Mouse (Mus musculus) hindbrain, postnatal 0 days (tissue): ENCODE measurements around the gene Crlf1. TPM values are rescaled to one million over a fixed set of nuclear protein-coding genes. Genes with fewer than 3 reads are reported as not detected.

ENCODE experiments used
- ATAC-seq: fragments of 200-750 bp; cut with Nextera tagmentation; 2 replicates; pipeline ENCODE4 v1.8.0; 2017; ENCODE audit warnings: mild to moderate bottlenecking, moderate TSS enrichment, moderate library complexity
- DNase-seq: peaks from one replicate; pipeline ENCODE4 v3.0.0-alpha.2; 2015; ENCODE audit warnings: low spot score
- H3K27ac ChIP-seq: fragments of 300-500 bp; sonication (generic); 2 replicates; pipeline ENCODE4 v1.5.1; 2014; ENCODE audit warnings: mild to moderate bottlenecking
- H3K27me3 ChIP-seq: fragments of 300-500 bp; sonication (generic); 2 replicates; pipeline ENCODE4 v1.6.1; 2014; ENCODE audit warnings: low read length, mixed read lengths; ENCODE audit not compliant: insufficient read depth
- H3K36me3 ChIP-seq: fragments of 300-500 bp; sonication (generic); 2 replicates; pipeline ENCODE4 v1.6.1; 2014; ENCODE audit warnings: low read length, mixed read lengths; ENCODE audit not compliant: insufficient read depth
- H3K4me1 ChIP-seq: fragments of 300-500 bp; sonication (generic); 2 replicates; pipeline ENCODE4 v1.6.1; 2014; ENCODE audit warnings: antibody characterized with exemption, low read length, mixed read lengths; ENCODE audit not compliant: insufficient read depth
- H3K4me2 ChIP-seq: fragments of 300-500 bp; sonication (generic); 2 replicates; pipeline ENCODE4 v1.6.1; 2014; ENCODE audit warnings: low read depth, mild to moderate bottlenecking, low read length, moderate library complexity, mixed read lengths
- H3K4me3 ChIP-seq: fragments of 300-500 bp; sonication (generic); 2 replicates; pipeline ENCODE4 v1.5.1; 2014; ENCODE audit warnings: low read length
- H3K9ac ChIP-seq: fragments of 300-500 bp; sonication (generic); replicated peaks from 2 replicates; pipeline ENCODE4 v1.6.1; 2014; ENCODE audit warnings: mild to moderate bottlenecking, low read length, moderate library complexity, mixed read lengths
- H3K9me3 ChIP-seq: fragments of 300-500 bp; sonication (generic); 2 replicates; pipeline ENCODE4 v1.6.1; 2016; ENCODE audit warnings: low read length, mixed read lengths
- CTCF ChIP-seq: IDR thresholded peaks from 2 replicates; pipeline ENCODE4 v1.5.1; 2016; ENCODE audit warnings: antibody characterized with exemption, control low read depth, low read depth
- WGBS: fragments of 180-500 bp; shearing (Covaris S2); extraction: QIAGEN DNeasy Blood & Tissue Kit; methylation state at CpG from one replicate; pipeline ENCODE4 v1.1.7; 2014; 5-methylcytosine and 5-hydroxymethylcytosine counted together
- polyA plus RNA-seq: library from polyadenylated mRNA; unstranded; fragments of >200 nt; fragmentation: Nextera tagmentation; extraction: Ambion mirVana; gene quantifications from 2 replicates; pipeline ENCODE4 v1.2.1, GENCODE M21; 2015
- total RNA-seq: library from RNA; depleted of rRNA; stranded (reverse); fragments of >200 nt; gene quantifications from 2 replicates; pipeline ENCODE4 v1.2.3, GENCODE M21; 2014

Crlf1 gene
- total and polyA plus RNA-seq, 2 experiments from 2014 or later: 6.5 to 16.3 TPM

DNA sequence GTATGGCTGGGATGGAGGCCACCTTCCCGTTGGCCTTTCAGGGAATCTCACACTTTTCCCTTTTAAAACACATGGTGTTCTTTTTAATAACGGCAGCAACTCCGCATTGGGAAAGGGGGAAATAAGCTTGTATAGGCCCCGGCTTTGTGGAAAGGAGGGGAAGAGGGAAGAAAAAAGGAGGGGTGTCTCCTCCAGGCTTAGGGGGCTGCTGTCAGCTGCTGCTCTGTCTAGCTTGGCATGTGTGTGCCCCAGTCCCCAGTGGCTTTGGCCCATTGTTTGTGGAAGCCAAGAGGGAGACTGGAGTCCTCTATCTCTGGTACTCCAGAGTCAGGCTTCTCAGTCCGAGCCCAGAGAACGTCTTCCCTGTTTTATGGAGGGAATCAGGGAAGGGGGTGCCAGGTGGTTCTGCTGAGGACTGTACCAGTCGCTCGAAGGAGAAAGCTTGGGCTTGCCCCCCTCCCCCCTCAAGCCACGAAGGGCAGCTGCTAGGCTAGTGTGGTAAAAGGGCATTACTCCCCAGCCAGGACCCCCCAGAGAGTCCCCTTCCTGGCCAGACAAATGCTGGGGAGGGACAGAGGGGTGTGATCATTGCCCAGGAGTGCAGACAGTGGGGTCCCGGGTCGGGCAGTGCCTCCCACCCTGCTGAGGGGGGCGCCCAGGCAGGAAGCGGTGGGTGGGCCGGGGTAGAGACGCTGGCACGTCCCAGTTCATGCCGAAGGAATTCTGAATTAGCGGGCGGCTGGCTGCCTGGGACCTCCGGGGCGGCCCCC is 2.2 kb downstream of the Crlf1 start:
- DNase-seq: no peak
- Histone ChIP-seq H3K27ac (no peak overlapping the region), H3K4me2 (peak overlapping the region; percentile 62; the same call in 1 of the 2 replicates), H3K9me3 (no peaks in the 10 kb centered on the region), H3K4me3 (no peak overlapping the region), H3K36me3 (no peaks in the 10 kb centered on the region), H3K9ac (no peak overlapping the region; the same call in 1 of the 2 replicates), H3K4me1 (no peaks in the 10 kb centered on the region), H3K27me3 (peaks cover 59% of the 10 kb centered on the region)
- peak; percentile 27; the same call in 1 of the 2 replicates for ATAC-seq
- no peak for TF ChIP-seq CTCF
- 5% methylated on average over 19 of the region's 21 CpGs for WGBS

DNA sequence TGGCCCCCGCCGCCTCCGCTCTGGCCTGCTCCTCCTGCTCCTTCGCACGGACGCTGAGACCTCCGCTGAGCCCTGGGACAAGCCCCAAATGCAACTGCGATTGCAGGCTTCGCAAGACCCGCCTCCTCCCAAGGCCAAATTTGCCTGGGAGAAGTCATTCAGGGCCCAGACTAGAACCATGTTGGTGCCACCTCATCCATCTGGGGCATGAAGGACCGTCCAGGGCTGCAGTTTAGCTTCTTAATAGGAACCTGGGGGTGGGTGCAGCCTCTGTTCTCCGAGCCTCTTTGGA is 2.8 kb downstream of the Crlf1 start:
- ATAC-seq (no peak), DNase-seq (no peak)
- Histone ChIP-seq H3K4me2 (peak overlapping the region; percentile 22; the same call in 1 of the 2 replicates), H3K36me3 (no peaks in the 10 kb centered on the region), H3K4me1 (no peaks in the 10 kb centered on the region), H3K9me3 (no peaks in the 10 kb centered on the region), H3K27me3 (peaks cover 54% of the 10 kb centered on the region), H3K9ac (no peak overlapping the region; the same call in 1 of the 2 replicates), H3K4me3 (no peak overlapping the region), H3K27ac (no peak overlapping the region)
- no peak for TF ChIP-seq CTCF
- WGBS: 8% methylated on average over 12 of the region's 12 CpGs

DNA sequence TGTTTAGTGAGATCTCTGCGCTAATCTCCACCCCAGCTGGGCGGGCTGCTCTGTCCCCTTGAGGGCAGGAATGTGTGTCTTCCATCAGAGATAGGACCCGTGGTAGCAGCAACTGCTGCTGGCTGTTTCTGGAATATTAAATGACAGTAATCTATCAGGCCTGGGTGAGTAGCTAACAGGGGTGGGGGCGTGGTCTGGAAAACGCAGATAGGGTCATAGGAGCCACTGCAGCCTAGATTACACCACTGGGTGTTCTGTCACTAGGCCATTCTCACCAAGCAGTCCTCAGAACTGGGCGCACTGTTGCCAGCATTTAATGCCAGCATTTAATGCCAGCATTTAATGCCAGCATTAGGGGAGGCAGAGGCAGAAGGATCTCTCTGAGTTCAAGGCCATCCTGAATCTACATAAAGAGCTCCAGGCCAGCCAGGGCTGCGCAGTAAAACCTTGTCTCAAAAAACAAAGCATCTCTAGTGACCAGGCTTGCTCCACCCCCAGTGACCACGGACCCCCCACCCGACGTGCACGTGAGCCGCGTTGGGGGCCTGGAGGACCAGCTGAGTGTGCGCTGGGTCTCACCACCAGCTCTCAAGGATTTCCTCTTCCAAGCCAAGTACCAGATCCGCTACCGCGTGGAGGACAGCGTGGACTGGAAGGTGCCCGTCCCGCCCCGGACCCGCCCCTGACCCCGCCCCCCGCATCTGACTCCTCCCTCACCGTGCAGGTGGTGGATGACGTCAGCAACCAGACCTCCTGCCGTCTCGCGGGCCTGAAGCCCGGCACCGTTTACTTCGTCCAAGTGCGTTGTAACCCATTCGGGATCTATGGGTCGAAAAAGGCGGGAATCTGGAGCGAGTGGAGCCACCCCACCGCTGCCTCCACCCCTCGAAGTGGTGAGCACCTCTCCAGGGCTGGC is 7.7 kb downstream of the Crlf1 start:
- WGBS: 11% methylated on average over 38 of the region's 39 CpGs
- Histone ChIP-seq H3K9ac (no peak overlapping the region), H3K4me3 (0 out of 2 replicates have a peak overlapping the region, but pooled peaks have one; percentile 6), H3K27me3 (peaks cover 26% of the 10 kb centered on the region), H3K4me1 (peaks cover 10% of the 10 kb centered on the region; the same call in 1 of the 2 replicates), H3K27ac (no peak overlapping the region), H3K9me3 (no peaks in the 10 kb centered on the region), H3K4me2 (peak overlapping the region; percentile 23), H3K36me3 (no peaks in the 10 kb centered on the region)
- no peak for DNase-seq
- ATAC-seq: peak; percentile 8; the same call in 1 of the 2 replicates
- no peak for TF ChIP-seq CTCF

DNA sequence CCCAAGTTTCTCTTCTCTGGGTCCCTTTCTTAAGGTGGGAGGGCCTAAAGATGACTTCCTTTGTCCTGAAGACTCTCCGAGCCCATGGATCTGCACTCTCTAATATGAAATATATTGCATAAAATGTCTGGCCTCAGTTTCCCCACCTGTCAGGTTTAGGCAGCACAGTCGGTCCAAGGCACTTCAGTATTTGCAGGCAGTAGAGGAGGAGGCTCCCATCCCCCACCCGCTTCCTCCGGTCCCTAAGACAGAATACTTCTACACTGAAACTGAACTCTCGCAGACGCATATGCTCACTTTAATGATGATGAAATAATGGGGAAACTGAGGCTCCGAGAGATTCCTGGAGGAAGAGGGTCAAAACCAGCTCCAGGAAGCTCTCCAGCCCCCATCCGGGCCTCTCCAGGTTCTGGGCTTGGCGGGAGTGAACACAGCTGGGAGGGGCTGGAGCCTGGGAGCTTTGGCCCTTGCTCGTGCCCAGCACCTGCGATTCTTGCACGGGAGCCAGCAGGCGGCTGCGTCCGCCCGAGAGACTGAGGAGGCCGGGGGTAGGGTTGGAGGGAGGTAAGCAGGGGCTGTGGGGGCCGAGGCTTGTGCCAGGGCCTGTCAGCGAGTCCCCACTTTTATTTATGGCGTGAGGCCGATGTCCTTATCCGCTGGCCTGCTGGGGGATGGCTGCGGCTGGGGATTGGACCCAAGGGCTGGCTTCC is 9.0 kb downstream of the Crlf1 start:
- DNase-seq (peak; percentile 57), ATAC-seq (no peak)
- Histone ChIP-seq H3K4me1 (peaks cover 15% of the 10 kb centered on the region; the same call in 1 of the 2 replicates), H3K9me3 (no peaks in the 10 kb centered on the region), H3K9ac (0 out of 2 replicates have a peak overlapping the region, but pooled peaks have one; percentile 7), H3K4me3 (no peak overlapping the region), H3K27ac (no peak overlapping the region), H3K4me2 (0 out of 2 replicates have a peak overlapping the region, but pooled peaks have one; percentile 8), H3K27me3 (peaks cover 16% of the 10 kb centered on the region), H3K36me3 (no peaks in the 10 kb centered on the region)
- 0 out of 2 replicates have a peak, but pooled peaks have one; percentile 1 for TF ChIP-seq CTCF
- WGBS: 12% methylated on average over 23 of the region's 23 CpGs

DNA sequence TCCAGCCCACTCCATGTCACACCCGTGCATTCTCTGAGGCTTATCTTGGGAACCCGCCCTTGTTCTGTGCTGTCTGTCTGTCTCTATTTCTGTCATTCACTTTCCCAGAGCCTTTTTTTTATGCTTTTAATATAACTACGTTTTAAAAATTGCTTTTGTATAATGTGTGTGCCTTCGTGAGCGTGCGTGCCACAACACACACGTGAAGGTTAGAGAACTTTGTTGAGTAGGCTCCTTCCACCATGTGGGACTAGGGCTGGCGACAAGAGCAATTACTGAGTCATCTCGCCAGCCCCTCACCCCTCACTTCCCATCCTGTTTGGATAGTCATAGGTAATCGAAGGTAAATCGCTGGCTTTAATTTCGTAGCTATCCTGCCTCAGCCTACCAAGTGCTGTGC is 9.6 kb downstream of the Crlf1 start:
- Histone ChIP-seq H3K9ac (no peak overlapping the region), H3K36me3 (peaks cover 5% of the 10 kb centered on the region; the same call in 1 of the 2 replicates), H3K27me3 (peaks cover 16% of the 10 kb centered on the region), H3K27ac (no peak overlapping the region), H3K4me3 (no peak overlapping the region), H3K4me1 (peaks cover 15% of the 10 kb centered on the region; the same call in 1 of the 2 replicates), H3K4me2 (0 out of 2 replicates have a peak overlapping the region, but pooled peaks have one; percentile 8), H3K9me3 (no peaks in the 10 kb centered on the region)
- TF ChIP-seq CTCF: no peak
- DNase-seq: no peak
- ATAC-seq: no peak
- 41% methylated on average over 12 of the region's 12 CpGs for WGBS
